Mouse (Mus musculus): ENCODE data around the gene Pfdn5.
"Not testable (repeated sequence)": the region's sequence is repeated elsewhere in the genome, so short reads cannot be mapped to it uniquely, and the experiment has no call there.

The Pfdn5 gene

DNA sequence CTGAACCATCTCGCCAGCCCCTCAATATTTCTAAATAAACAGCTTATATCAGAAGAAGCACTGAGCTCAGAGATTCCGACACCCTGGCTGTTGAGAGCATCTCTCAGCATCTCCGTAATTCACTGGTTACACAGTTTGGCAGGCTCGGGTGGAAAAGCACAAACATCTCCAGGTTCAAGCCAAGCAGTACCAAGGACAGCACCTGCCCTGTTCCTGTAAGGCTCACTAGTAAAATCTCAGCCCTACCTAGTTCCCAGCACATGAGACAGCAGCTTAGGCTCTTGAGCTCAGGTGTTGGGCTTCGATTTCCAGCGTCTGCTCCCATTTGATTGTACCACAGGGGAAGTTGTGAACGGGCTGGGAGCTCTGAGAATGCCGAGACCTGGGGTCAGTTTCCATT lies 9.3 kb downstream of the Pfdn5 start:
- no peak for DNase-seq (ENCODE audit: low read depth, low spot score)

DNA sequence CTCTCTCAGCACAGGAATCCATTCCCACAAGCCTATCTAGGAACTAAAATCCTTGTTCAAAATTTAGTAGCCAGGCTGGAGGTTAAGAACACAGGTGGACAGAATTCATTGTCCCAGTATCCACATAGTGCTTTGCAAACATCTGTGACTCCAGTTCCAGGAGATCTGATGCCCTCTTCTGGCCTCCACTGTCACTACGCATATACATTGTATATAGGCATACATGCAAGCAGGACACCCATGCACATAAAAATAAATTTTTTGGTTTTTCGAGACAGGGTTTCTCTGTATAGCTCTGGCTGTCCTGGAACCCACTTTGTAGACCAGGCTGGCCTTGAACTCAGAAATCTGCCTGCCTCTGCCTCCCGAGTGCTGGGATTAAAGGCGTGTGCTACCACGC lies 10.0 kb downstream of the Pfdn5 start:
- DNase-seq (ENCODE audit: low read depth, low spot score) = not testable (repeated sequence)

DNA sequence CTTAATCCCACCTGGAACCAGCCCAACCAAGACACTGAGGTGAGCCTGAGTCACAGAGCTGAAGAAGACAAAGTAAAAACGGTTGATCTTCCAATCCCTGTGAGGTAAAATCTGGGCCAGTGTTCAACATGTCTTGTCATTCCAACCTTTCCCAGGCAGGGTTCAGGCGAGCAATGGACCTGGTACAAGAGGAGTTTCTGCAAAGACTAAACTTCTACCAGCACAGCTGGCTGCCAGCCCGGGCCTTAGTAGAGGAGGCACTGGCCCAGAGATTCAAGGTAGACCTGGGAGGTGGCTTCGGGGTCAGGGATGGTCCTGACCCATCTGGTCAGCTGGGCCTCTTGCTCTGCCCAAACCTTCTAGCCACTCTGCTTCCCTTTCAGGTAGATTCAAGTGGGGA lies 11.0 kb downstream of the Pfdn5 start:
- no peak for DNase-seq (ENCODE audit: low read depth, low spot score)

DNA sequence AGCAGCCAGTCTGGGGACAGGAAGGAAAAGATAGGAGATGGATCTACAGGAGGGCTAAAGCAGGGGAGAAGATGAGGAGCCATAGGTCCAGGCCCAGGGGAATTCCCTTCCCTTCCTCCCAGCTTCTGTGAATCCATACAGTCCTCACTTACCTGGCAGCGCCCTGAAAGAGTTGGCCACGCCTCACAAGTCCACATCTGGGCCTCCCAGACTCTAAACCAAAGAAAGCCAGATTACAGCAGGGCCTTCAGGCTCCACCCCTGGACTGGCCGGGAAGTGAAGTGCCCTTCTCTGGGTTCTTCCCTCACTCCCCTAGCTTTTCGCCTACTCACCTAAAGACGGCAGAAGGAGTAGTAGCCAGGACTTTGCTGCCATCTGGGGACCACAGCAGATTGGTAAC lies 13.7 kb downstream of the Pfdn5 start:
- no peak for DNase-seq (ENCODE audit: low read depth, low spot score)

DNA sequence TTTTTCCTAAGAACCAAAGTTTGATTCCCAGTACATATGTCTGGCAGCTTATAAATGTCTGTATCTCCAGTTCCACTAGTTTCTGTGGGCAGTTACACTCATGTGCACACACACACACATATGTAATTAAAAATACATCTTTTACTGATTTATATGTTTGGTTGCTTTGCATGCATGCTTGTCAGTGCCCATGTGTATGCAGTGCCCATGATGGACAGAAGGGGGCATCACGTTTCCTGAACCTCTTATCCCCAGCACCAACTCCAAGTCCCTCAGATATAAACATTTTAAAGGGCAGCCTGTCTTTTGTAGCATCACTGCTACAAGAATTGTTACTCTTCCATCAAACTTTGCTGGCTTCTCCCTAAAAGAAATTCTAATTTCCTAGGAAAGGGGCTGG lies 15.7 kb downstream of the Pfdn5 start:
- DNase-seq (ENCODE audit: low read depth, low spot score) = no peak

DNA sequence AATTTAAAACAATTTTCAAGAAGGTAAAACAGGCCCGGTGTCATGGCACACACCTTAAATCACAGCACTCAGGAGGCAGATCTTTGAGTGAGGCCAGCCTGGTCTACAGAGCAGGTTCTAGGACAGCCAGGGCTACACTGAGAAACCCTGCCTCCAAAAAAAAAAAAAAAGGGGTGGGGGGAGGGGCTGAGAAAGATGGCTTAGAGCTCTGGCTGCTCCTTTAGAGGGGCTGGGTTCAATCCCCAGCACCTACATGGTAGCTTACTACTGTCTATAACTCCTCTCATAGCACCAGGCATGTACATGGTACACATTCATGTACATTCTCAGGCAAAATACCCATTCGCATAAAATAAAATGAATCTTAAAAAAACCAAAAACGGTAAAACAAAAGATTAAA lies 18.6 kb downstream of the Pfdn5 start:
- DNase-seq (ENCODE audit: low read depth, low spot score) = no peak

DNA sequence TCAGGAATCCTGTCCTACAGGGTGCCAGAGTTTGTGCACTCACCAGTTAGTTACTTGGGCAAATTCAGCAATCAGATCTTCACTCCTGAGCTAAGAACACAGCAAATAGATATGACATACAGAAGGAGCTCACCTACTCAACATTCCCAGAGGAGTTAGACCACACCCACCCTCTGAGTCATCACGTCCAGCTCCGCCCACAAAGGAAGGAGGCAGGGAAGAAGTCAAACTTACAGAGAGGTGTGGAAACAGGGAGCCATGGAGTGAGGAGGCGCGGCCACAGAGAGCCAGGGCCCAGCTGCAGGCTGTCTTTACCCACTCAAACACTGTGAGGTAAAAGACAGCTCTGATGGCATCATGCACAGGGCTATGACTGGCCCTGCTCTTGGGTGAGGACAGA lies 20.5 kb downstream of the Pfdn5 start:
- no peak for DNase-seq (ENCODE audit: low read depth, low spot score)

DNA sequence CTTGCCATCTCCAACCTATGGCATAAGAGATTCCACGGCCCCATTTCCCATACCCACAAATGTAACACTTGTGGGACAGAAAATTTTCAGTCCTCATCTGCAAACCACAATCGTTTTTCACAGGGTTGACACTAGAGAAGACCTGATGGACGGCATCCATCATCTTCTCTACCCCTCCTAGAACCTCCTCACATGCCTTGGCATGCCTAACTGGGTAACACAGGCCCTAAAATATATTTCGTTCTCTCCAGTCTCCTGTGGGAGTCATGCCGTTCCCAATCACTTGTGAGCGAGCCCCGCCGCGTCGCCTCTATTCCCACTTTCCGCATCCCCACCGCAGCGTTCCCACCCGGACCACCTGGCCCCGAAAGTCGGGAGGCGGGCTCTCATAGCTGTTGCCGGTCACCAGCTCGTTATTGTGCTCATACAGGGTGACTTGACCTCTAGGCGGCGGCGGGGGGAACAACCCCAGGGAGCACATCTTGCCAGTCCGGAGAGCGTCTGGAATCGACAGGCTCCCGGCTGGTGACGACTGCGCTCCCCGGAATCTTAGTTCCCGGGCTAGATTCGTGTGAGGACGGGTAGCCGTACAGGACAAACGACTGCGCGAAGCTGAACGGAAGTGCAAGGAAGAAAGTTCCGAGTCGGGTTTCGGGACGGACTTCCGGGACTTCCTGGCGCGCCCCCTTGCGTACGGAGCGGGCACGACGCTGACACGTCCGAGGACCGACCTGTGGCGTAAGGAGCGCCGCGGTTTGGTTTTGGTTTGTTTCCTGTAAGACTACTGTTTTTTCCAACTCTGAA lies 24.4 kb downstream of the Pfdn5 start, which contains the start of gene Aaas:
TSS of gene Aaas (minus strand) at position 634 of the 804 bp plus-strand sequence.
- peak; percentile 96 for DNase-seq (ENCODE audit: low read depth, low spot score)

DNA sequence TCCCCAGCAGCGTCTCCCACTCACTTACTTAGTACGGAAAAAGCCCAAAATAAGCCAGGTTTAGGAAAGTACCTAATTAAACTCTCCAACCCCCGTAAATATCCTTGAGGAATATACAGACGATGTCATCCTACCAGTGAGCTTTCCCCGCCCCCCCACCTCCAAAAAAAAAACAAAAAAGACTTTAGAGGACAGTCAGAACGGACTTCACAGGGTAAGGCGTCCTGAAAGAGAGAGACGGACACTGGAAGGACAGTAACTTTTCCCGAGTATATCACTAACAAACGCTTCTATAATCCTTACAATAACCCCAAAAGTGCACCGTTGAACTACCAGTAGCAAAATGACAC lies 25.0 kb downstream of the Pfdn5 start:
- no peak for DNase-seq (ENCODE audit: low read depth, low spot score)

DNA sequence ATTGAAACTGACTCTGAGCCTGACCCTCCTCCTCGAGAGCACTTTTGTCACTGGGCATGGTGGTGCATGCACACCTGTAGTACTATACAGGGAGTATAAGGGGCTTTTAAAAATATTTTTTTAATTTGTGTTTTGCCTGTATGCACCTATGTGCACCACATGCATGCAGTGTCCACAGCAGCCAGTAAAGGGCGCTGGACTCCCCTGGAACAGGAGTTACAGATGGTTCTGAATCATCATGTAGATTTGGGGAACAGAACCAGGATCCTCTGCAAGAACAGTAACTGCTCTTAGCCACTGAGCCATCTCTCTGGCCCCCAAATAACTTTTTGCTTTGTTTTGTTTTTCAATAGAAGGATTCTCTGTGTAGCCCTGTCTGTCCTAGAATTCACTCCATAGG lies 26.3 kb downstream of the Pfdn5 start:
- no peak for DNase-seq (ENCODE audit: low read depth, low spot score)

DNA sequence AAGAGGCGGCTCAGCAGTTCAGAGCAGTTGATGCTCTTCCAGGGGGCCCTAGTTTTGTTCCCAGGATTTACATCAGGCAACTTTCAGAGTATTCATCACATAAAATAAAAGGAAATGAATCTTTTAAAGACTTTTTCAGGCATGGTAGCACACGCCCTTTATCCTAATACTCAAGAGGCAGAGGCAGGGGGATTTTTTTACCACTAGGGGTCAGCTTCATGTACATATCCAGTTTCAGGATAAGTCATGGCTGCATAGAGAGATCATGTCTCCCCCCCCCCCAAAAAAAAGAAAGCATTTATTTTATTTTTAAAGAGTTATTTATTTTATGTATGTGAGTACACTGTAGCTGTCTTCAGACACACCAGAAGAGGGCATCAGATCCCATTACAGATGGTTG lies 28.1 kb downstream of the Pfdn5 start:
- no peak for DNase-seq (ENCODE audit: low read depth, low spot score)

DNA sequence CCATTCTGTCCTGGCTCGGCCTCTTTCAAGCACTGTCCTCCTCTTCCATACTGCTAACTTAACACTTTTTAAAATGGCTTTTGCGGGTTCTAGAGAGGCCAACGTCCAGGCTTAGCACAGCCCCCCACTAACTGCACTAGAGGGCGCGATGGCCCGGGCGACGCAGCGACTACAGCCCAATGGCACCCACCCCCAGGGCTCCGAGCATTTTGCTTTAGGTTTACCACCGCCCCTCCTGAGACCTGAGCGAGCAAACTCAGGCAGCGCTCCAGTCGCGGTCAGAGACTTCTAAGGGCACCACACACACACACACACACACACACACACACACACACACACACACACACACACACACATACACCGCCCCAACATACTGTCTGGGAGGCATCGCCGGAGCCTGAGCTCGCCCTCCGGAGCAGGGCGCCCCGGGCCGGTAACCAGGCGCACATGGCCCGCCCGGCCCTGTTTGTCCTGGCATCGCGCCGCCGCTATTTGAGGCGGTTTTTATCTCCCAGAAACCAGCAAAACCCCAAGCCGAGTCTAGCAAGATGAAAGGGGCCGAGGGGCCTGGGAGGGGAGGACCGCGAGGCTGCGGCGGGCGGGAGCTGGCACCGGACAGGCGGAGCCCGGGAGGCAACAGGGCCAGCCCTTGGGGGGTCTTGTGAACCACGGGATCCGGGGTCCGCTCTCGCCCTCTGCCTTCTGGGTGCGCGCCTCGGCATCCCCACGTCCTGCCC lies 29.4 kb downstream of the Pfdn5 start:
- DNase-seq (ENCODE audit: low read depth, low spot score) = no peak

DNA sequence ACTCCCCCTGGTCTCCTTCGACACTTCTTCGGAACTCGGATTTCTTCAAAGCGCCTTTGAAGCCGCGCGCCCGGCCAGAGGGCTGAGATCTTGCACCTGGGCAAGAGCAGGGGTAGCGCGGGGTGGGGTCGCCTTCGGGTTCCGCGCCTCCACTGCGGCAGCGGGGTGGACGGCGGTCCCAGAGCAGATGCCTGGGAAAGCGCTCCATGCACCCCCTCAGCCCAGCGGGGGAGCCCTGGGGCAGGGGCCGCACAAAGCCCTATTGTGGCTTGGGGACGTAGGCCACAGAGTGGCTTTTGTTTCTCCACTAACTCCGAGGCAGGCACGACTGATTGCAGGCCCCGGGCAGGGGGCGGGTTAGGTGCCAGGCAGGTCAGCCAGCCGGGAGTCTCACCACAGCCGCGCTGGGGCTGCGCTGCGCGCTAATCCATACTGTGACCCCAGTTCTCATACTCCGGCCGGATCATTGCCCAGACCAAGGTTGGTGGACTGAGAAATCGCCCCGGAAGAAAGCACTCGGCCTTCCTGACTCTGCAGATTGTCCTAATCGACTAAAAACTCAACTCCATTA lies 30.0 kb downstream of the Pfdn5 start:
- DNase-seq (ENCODE audit: low read depth, low spot score) = peak; percentile 47

DNA sequence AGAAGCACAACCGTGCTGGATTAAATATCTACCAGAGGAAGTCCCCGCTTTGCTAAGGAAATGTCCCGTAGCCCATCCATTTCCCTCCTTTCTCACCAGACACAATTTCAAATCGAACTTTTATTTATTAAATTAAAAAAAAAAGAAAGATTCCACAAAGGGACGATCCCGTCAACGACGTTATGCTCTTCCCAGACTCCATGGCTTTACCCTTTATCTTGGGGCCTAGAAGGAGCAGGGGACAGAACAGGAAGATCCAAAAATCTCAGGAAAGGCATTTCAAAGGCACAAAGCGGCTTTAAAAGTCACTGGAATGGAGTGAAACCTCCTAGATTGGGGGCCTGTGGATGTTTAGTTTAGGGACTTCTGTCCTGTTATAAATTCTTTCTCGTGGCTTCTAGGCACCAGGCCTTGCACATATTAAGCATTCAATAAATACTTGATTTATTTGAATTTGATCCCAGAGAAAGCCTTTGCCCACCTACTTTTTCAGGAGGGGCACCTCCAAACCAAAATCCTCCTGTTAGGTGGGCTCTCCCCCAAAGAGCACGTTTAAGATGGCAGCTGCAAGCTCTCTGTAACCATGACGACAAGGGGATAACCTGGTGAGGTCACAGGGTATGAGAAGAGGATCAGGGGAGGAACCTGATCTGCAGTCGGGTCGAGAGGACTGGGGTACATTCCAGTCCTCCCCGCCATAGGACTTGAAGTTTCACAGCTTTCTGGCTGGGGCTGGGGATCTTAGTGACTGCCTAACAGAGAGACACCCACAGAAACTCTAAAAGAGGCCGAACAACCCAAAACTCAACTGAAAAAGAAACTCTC lies 30.8 kb downstream of the Pfdn5 start:
- no peak for DNase-seq (ENCODE audit: low read depth, low spot score)

DNA sequence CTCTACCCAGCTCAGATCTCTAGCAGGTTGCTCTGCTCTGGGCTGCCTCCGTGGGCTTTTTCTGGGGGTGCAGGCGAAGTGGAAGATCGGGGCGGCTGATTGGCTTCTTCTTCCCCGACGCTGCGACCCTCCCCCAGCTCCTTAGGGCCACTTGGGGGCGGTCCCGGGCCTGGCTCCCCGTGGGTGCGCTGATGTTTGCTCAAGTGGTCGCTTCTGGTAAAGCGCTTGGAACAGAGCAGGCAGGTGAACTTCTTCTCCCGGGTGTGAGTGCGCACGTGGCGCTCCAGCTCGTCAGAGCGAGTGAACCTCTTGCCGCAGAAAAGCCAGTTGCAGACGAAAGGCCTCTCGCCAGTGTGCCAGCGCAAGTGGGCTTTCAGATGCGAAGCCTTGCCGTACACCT lies 32.2 kb downstream of the Pfdn5 start:
- no peak for DNase-seq (ENCODE audit: low read depth, low spot score)

DNA sequence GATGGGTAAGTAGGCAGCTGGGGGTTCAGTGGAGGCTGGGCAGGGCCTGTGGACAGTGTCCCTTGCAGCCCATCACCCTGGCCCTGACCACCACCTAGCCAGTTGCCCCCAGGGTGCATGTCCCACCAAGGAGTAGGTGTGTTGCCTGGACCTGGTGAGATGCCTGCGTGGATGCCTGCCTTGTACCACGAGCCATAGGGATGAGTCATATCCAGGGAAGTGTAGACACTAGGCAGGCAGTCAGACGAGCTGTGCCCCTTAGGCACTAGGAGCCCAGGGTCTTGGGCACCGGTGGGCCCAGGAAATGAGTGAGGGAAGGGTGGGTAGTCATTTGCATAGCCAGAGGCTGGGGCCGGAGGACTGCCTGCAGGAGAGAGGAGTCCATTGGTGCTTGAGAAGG lies 32.9 kb downstream of the Pfdn5 start:
- no peak for DNase-seq (ENCODE audit: low read depth, low spot score)

DNA sequence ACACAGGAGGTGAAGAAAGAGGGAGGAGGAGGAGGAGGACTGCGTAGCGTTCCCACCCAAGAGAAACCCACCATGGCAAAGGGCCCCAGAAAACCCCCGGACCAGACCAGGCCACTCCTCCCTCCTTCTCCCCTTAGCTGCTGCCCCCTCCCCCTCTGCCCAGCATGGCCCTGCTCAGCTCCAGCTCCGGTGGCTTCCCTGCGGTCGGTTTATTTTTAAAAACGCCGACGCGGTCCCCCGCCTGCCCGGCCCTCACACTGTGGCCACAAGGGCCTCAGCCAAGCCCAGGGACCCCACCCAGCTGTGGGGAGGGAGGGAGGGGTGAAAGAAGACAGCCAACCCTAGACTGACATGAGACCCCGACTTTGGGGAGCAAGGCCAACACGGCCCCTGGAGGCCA lies 36.7 kb downstream of the Pfdn5 start:
- no peak for DNase-seq (ENCODE audit: low read depth, low spot score)

DNA sequence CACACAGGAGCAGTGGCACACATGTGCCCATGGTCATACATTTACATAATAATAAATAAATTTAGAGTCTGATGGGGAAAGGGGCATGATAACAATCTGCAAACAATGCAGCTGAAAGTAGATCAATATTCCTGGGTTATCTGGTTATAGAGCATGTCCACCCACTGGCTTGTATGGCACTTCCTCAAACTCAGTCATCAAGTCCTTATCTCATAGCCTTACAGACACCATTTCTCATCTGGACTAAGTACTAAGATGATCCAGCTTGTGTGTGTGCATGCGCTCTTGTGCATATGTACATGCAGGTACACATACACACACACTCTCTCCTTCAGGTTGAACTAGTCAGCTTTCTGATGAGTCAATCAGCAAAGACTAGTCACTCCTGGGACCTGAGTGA lies 38.8 kb downstream of the Pfdn5 start:
- DNase-seq (ENCODE audit: low read depth, low spot score) = no peak

DNA sequence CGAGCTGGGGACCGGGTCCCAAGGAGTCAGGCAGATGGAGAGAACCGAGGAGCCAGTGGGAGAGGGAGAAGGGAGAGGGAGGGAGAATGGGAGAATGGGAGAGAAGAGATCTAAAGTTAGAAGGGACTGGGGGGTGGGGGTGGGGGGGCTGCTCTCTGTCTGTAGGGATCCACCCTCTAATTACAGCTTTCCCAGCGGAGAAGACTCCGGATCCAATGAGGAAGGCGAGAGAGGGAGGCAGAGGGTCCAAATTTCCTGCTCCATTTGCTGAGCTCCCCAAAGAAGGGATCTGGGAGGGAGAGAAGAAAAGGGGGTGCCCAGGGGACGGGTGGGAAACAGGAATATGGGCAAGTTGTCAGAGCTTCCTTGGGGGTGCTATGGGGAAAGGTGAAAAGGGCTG lies 40.3 kb downstream of the Pfdn5 start:
- no peak for DNase-seq (ENCODE audit: low read depth, low spot score)

DNA sequence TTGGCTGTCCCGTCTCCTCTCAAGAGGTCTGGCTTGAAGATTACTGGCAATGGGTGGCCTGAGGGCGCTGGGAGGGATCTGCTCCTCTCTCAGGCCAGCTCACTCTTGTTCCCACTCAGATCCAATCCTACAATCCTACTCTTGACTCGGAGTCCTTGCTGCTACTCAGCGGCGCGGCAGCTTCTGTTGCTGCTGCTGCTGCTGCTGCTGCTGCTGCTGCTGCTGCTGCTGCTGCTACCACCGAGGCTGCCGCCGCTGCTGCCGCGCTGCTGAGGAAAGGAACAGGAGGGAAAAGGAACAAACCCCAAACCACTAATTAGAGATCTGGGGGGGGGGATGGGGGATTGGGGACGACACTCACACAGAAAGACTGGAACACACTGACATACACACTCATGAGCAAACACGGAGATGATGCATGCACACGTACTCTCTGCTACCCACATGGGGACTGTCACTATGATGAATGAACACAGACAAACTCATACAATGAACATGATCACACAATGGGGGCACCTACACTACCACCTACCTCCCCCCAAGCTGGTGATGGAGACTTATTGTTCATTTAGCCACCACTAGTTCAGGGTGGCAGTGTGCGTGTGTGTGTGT lies 40.9 kb downstream of the Pfdn5 start, which contains the start of gene Sp7:
TSS of gene Sp7 (minus strand) at position 450 of the 612 bp plus-strand sequence.
- no peak for DNase-seq (ENCODE audit: low read depth, low spot score)

DNA sequence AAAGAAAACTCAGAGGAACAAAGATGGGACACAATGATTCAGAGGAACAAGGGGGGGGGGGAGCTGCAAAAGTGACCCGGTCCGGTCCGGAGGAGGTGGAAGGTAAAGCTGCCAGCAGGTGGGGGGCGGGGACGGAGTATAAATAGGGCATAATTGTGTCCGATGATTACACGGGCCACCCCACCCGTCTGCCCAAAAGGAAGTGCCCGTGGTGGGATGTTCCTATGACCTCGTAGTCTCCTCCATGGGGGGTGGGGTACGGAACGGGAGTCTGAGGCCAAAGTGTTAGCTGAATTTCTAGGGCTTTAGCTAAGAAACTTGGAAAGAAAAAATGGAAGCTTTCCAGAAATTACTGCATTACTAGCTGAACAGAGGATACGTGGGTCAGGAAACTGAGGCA lies 44.1 kb downstream of the Pfdn5 start:
- DNase-seq (ENCODE audit: low read depth, low spot score) = no peak

DNA sequence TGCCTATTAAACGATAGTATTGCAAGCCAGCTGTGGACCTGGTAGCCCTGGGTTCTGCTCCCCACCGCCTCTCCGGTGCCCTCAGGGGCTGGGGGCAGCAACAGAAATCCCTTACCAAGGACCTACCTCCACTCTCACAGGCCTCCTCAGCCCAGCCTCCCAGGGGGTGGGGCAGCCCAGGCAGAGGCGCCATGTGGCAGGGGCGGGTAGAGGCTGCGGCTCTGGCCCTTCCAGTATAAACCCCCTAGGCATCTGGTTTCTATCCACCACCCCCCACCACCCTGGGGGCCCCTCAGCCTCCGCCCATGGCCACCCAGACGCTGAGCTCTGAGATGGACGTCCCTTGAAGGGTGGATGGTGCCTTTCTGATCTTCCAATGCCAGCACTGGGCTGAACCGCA lies 44.8 kb downstream of the Pfdn5 start:
- DNase-seq (ENCODE audit: low read depth, low spot score) = no peak
